Mouse (Mus musculus) myocyte (in vitro differentiated cells): ENCODE results near the gene Pde4d.

Experiments
- E2F4 ChIP-seq: IDR thresholded peaks from one replicate; pipeline ENCODE4 v1.6.1; 2011; ENCODE audit warnings: mild to moderate bottlenecking, control low read depth, moderate library complexity; ENCODE audit not compliant: insufficient read depth
- MAX ChIP-seq: IDR thresholded peaks from one replicate; pipeline ENCODE4 v1.6.1; 2011; ENCODE audit warnings: low read depth, mild to moderate bottlenecking, control low read depth
- MYOD1 ChIP-seq, 3 experiments: IDR thresholded peaks; one replicate each; pipeline ENCODE4 v1.6.1; 2011; ENCODE audit warnings: control low read depth in 2 of 3, low read depth in 2 of 3, mild to moderate bottlenecking in 2 of 3, moderate library complexity in 1 of 3; ENCODE audit not compliant: insufficient read length in 2 of 3, control insufficient read depth in 1 of 3
- POLR2A ChIP-seq: IDR thresholded peaks from one replicate; pipeline ENCODE4 v1.6.1; 2011; ENCODE audit warnings: low read depth, mild to moderate bottlenecking, control low read depth, moderate library complexity; ENCODE audit not compliant: insufficient read length
- TCF12 ChIP-seq: IDR thresholded peaks from one replicate; pipeline ENCODE4 v1.6.1; 2011; ENCODE audit warnings: mild to moderate bottlenecking, control low read depth; ENCODE audit not compliant: poor library complexity, insufficient read depth, severe bottlenecking
- USF1 ChIP-seq: IDR thresholded peaks from one replicate; pipeline ENCODE4 v1.6.1; 2011; ENCODE audit warnings: low read depth, mild to moderate bottlenecking, control low read depth, moderate library complexity

DNA sequence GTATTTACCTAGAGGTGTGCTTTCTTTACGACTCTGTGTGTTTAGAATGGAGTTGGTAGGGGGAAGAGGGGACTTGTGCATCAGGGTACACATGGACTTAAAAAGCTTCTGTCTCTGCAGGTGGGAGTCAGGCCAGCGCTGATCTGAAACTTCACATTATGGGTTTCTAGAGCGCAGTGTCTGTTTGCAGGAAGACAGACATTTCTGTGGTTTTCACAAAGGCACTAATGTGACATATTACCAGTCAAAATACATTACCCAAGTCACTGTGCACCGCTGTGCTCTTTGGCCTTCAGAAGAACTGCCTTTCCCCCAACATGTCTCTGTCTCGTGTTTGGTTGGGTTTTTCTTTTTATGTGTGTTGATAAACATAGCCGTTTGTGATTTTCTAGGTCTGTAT, 1395.1 kb downstream of the Pde4d start:
- TF ChIP-seq MAX (no peak), POLR2A (no peak), USF1 (no peak), E2F4 (no peak), MYOD1 (IDR thresholded peaks at IDR 0.05; ENCODE audit: control insufficient read depth in 1 of 3, insufficient read length in 2 of 3, low read depth in 2 of 3) (no peak), TCF12 (no peak)
